Mouse (Mus musculus): Measurements from ENCODE around the gene Kif3c. TPM values are rescaled to one million over a fixed set of nuclear protein-coding genes. Genes with fewer than 3 reads are reported as not detected.
A peak's percentile ranks its signal among the peaks of the same experiment; 100 is the strongest.

Gene Kif3c
- polyA plus RNA-seq, 1 experiment from 2014 or later, result 54.0 TPM

DNA sequence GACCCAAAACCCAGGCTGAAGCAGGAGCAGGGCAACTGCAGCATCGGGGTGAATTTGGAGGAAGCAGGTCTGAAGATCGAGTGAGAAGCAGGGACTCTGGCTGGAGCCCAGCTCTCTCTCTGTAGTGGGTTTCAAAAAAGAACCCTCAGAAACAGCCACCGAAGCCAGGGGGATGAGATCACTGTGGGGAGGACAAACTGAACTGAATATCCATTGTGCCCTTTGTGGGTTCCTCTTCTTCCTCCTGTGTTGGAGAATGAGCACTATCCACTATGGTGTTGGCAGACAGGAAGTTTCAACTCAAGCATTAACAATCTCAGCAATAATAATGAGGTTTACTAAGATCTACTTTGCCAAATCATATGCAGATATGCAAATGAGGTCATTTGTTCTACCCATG is 7.1 kb downstream of the Kif3c start:
- Histone ChIP-seq H3K9ac (no peak overlapping the region), H3K27ac (peak overlapping the region; percentile 63), H3K27me3 (no peaks in the 10 kb centered on the region), H3K9me3 (peaks cover 6% of the 10 kb centered on the region; the same call in 1 of the 2 replicates), H3K4me1 (peaks cover 57% of the 10 kb centered on the region), H3K4me2 (peak overlapping the region; percentile 83), H3K36me3 (replicated peaks) (peaks cover 28% of the 10 kb centered on the region), H3K4me3 (replicated peaks) (peak overlapping the region; percentile 33; the same call in 1 of the 2 replicates)
- ATAC-seq (ENCODE audit: low FRiP score), result no peak; the same call in 1 of the 2 replicates
- WGBS, result 38% methylated on average over 3 of the region's 3 CpGs

- Histone ChIP-seq H3K27me3 (no peaks in the 10 kb centered on the region), H3K4me2 (no peak overlapping the region), H3K4me1 (peaks cover 42% of the 10 kb centered on the region), H3K9ac (no peak overlapping the region), H3K9me3 (no peaks in the 10 kb centered on the region), H3K36me3 (replicated peaks) (peaks cover 16% of the 10 kb centered on the region), H3K27ac (no peak overlapping the region), H3K4me3 (replicated peaks) (no peak overlapping the region)
- WGBS, result 93% methylated on average over 6 of the region's 6 CpGs
- ATAC-seq (ENCODE audit: low FRiP score), result no peak
These were observed 8.6 kb downstream of the Kif3c start for GRCm38 (mm10) chr12:3373566-3373965.

- no peak overlapping the region for H3K4me2 ChIP-seq
- H3K4me3 ChIP-seq (replicated peaks), result no peak overlapping the region
- H3K27ac ChIP-seq, result no peak overlapping the region
- H3K4me1 ChIP-seq, result peaks cover 33% of the 10 kb centered on the region
- ATAC-seq (ENCODE audit: low FRiP score), result no peak
- H3K9ac ChIP-seq, result no peak overlapping the region
- H3K36me3 ChIP-seq (replicated peaks), result peaks cover 18% of the 10 kb centered on the region
- H3K9me3 ChIP-seq, result no peaks in the 10 kb centered on the region
- WGBS, result 66% methylated on average over 5 of the region's 5 CpGs
- no peaks in the 10 kb centered on the region for H3K27me3 ChIP-seq
These were observed 9.6 kb downstream of the Kif3c start for GRCm38 (mm10) chr12:3374552-3374951.

GRCm38 (mm10) chr12:3377190-3377589 is 12.3 kb downstream of the Kif3c start:
- H3K9me3 ChIP-seq, result no peaks in the 10 kb centered on the region
- no peak overlapping the region for H3K27ac ChIP-seq
- H3K36me3 ChIP-seq (replicated peaks), result peaks cover 36% of the 10 kb centered on the region
- 22% methylated on average over 3 of the region's 3 CpGs for WGBS
- no peak overlapping the region for H3K9ac ChIP-seq
- peaks cover 7% of the 10 kb centered on the region for H3K4me1 ChIP-seq
- no peak overlapping the region for H3K4me3 ChIP-seq (replicated peaks)
- no peak overlapping the region for H3K4me2 ChIP-seq
- no peaks in the 10 kb centered on the region for H3K27me3 ChIP-seq
- no peak for ATAC-seq (ENCODE audit: low FRiP score)

DNA sequence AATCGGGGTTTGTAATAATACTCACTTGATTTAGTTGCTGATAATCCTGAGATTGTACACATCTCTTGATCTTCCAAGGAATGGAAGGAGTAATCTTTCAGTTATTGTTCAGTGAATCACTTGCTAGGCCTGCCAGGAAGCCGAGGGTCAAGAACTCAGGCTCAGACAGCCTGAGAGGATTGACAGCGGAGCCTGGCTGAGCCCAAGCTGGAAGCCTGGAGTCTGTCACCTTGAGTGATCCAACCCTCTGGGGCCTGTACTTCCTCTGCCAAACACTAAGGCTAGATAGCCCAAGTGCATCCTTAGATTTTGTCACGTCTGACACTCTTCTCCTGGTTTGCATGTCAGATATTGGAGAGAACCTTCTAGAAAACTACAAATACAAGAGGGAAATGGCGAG is 12.8 kb downstream of the Kif3c start:
- H3K27ac ChIP-seq, result no peak overlapping the region
- no peaks in the 10 kb centered on the region for H3K27me3 ChIP-seq
- no peak overlapping the region for H3K4me3 ChIP-seq (replicated peaks)
- H3K36me3 ChIP-seq (replicated peaks), result peaks cover 41% of the 10 kb centered on the region
- WGBS, result 82% methylated on average over 5 of the region's 5 CpGs
- no peak overlapping the region for H3K9ac ChIP-seq
- ATAC-seq (ENCODE audit: low FRiP score), result no peak
- 0 out of 2 replicates have a peak, but pooled peaks cover 2% of the 10 kb centered on the region for H3K4me1 ChIP-seq
- H3K4me2 ChIP-seq, result no peak overlapping the region
- H3K9me3 ChIP-seq, result no peaks in the 10 kb centered on the region

GRCm38 (mm10) chr12:3384860-3385259 is 19.9 kb downstream of the Kif3c start:
- H3K4me1 ChIP-seq, result no peaks in the 10 kb centered on the region; the same call in 1 of the 2 replicates
- no peak overlapping the region for H3K27ac ChIP-seq
- H3K9me3 ChIP-seq, result no peaks in the 10 kb centered on the region
- ATAC-seq (ENCODE audit: low FRiP score), result no peak
- no peaks in the 10 kb centered on the region for H3K27me3 ChIP-seq
- no peak overlapping the region for H3K9ac ChIP-seq
- H3K4me3 ChIP-seq (replicated peaks), result no peak overlapping the region
- H3K36me3 ChIP-seq (replicated peaks), result peaks cover 63% of the 10 kb centered on the region
- 83% methylated on average over 1 of the region's 1 CpGs for WGBS
- no peak overlapping the region for H3K4me2 ChIP-seq

DNA sequence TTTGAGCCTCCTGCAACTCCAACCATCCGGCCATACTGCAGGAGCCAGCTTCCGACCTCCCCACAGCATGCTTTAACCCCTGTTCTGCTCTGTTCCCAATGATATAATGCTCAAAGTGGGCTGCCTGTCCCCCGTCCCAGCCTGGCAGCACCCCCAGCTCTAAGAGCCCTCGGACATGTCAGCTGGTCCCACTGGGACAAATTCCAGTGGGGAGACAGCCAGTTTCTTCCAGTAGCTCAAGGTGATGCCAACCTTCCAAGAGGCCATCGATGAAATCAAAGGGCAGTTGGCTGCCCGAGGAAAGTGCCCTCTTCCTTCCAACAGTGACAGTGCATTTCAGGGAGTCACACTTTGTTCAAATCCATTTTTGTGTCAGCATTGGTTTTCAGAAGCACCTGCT is 20.3 kb downstream of the Kif3c start:
- Histone ChIP-seq H3K27me3 (no peaks in the 10 kb centered on the region), H3K4me2 (no peak overlapping the region), H3K27ac (no peak overlapping the region), H3K36me3 (replicated peaks) (peaks cover 66% of the 10 kb centered on the region), H3K9ac (no peak overlapping the region), H3K4me1 (no peaks in the 10 kb centered on the region; the same call in 1 of the 2 replicates), H3K9me3 (no peaks in the 10 kb centered on the region), H3K4me3 (replicated peaks) (no peak overlapping the region)
- WGBS, result 87% methylated on average over 6 of the region's 6 CpGs
- no peak for ATAC-seq (ENCODE audit: low FRiP score)

GRCm38 (mm10) chr12:3385940-3386339 is 21.0 kb downstream of the Kif3c start:
- H3K36me3 ChIP-seq (replicated peaks), result peaks cover 66% of the 10 kb centered on the region
- no peaks in the 10 kb centered on the region for H3K27me3 ChIP-seq
- H3K9ac ChIP-seq, result no peak overlapping the region
- H3K4me3 ChIP-seq (replicated peaks), result no peak overlapping the region
- no peaks in the 10 kb centered on the region for H3K9me3 ChIP-seq
- no peak overlapping the region for H3K4me2 ChIP-seq
- 0 out of 2 replicates have a peak overlapping the region, but pooled peaks have one; percentile 42 for H3K27ac ChIP-seq
- no peak for ATAC-seq (ENCODE audit: low FRiP score)
- WGBS, result 56% methylated on average over 10 of the region's 10 CpGs
- H3K4me1 ChIP-seq, result no peaks in the 10 kb centered on the region; the same call in 1 of the 2 replicates

DNA sequence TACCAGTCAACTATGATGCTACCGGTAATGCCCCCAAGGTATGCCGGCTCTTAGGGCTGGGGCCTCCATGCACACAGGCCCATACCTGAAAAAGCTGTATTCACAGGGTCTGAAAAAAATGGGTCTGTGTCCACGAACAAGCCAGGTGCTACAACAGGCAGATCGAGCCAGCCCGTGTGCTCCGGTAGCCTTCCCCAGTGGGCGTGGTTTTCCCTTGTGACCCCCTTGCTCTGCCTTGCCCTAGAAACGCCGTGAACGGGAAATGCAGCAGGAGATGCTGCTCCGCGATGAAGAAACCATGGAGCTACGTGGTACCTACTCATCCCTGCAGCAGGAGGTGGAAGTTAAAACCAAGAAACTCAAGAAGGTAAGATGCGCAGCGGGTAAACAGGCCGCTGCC is 23.0 kb downstream of the Kif3c start:
- H3K36me3 ChIP-seq (replicated peaks), result peaks cover 65% of the 10 kb centered on the region
- ATAC-seq (ENCODE audit: low FRiP score), result no peak

DNA sequence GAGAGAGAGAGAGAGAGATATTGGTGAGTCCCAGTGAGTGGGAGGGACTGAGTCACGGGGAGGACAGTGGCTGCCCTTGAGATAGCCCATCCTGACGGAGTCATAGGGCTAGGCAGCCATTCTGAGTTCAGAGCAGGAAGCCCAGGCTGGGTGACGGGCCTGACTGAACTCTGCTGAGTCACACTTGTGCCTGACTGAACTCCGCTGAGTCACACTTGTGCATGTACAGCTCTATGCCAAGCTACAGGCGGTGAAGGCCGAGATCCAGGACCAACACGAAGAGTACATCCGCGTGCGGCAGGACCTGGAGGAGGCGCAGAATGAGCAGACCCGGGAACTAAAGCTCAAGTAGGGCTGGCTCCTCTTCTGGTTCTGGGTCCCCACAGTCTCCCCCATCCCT is 24.5 kb downstream of the Kif3c start:
- no peak for ATAC-seq (ENCODE audit: low FRiP score)
- WGBS, result 94% methylated on average over 12 of the region's 12 CpGs

More for the DNA sequence above, 23.0 kb downstream of the Kif3c start:
- Histone ChIP-seq H3K27ac (no peak overlapping the region), H3K9me3 (no peaks in the 10 kb centered on the region), H3K27me3 (no peaks in the 10 kb centered on the region), H3K4me3 (replicated peaks) (no peak overlapping the region), H3K4me2 (no peak overlapping the region), H3K9ac (no peak overlapping the region), H3K4me1 (no peaks in the 10 kb centered on the region; the same call in 1 of the 2 replicates)
- 95% methylated on average over 16 of the region's 16 CpGs for WGBS

GRCm38 (mm10) chr12:3390071-3390470 is 25.1 kb downstream of the Kif3c start:
- H3K9ac ChIP-seq, result no peak overlapping the region
- no peaks in the 10 kb centered on the region for H3K27me3 ChIP-seq
- H3K4me1 ChIP-seq, result no peaks in the 10 kb centered on the region; the same call in 1 of the 2 replicates
- no peak overlapping the region for H3K4me3 ChIP-seq (replicated peaks)
- 95% methylated on average over 2 of the region's 2 CpGs for WGBS
- no peak overlapping the region for H3K27ac ChIP-seq
- H3K9me3 ChIP-seq, result no peaks in the 10 kb centered on the region
- H3K4me2 ChIP-seq, result no peak overlapping the region
- ATAC-seq (ENCODE audit: low FRiP score), result no peak
- peaks cover 77% of the 10 kb centered on the region for H3K36me3 ChIP-seq (replicated peaks)

More for the DNA sequence above, 24.5 kb downstream of the Kif3c start:
- H3K4me3 ChIP-seq (replicated peaks), result no peak overlapping the region
- H3K4me2 ChIP-seq, result no peak overlapping the region
- no peaks in the 10 kb centered on the region; the same call in 1 of the 2 replicates for H3K4me1 ChIP-seq
- no peak overlapping the region for H3K9ac ChIP-seq
- no peaks in the 10 kb centered on the region for H3K27me3 ChIP-seq
- H3K27ac ChIP-seq, result no peak overlapping the region
- peaks cover 72% of the 10 kb centered on the region for H3K36me3 ChIP-seq (replicated peaks)
- no peaks in the 10 kb centered on the region for H3K9me3 ChIP-seq

DNA sequence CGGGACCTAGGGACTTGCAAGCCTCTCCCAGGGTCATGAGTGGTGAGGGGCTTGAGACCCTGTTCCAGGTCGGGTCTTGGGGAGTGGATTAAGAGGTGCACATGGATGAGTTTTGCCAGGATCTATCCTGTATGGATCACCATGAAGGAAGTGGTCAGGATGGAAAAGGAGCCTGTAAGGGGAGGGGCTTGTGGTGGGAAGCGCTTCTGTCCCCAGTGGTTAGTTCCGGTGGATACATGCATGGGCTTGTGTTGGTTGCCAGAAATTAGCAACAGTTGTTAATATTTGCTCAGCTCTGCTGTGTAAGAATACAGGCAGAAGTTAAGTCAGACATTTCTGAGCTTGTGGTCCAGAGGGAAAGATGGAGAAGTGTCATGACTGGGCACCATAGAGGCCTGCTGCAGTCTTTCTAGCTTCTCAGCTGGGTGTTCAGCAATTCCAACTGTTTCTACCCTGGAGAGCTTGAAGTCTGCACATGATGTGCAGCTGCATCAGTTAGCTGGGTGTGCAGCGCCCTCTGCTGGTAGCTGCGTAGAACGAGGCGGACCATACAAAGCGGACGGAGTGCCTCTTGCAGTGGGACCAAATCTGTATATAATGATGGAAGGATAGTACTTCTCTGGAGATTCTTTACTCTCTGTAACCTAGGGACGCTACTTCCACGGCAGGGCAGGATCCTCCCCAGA is 25.8 kb downstream of the Kif3c start:
- no peaks in the 10 kb centered on the region for H3K27me3 ChIP-seq
- no peaks in the 10 kb centered on the region for H3K9me3 ChIP-seq
- no peak overlapping the region for H3K4me2 ChIP-seq
- H3K36me3 ChIP-seq (replicated peaks), result peaks cover 79% of the 10 kb centered on the region
- peak; percentile 73 for ATAC-seq (ENCODE audit: low FRiP score)
- WGBS, result 32% methylated on average over 12 of the region's 12 CpGs
- no peak overlapping the region for H3K4me3 ChIP-seq (replicated peaks)
- no peak overlapping the region for H3K27ac ChIP-seq
- no peaks in the 10 kb centered on the region for H3K4me1 ChIP-seq
- H3K9ac ChIP-seq, result no peak overlapping the region

GRCm38 (mm10) chr12:3391276-3391675 is 26.3 kb downstream of the Kif3c start:
- H3K27me3 ChIP-seq, result no peaks in the 10 kb centered on the region
- ATAC-seq (ENCODE audit: low FRiP score), result no peak
- no peak overlapping the region for H3K9ac ChIP-seq
- no peaks in the 10 kb centered on the region for H3K9me3 ChIP-seq
- 92% methylated on average over 1 of the region's 1 CpGs for WGBS
- H3K27ac ChIP-seq, result no peak overlapping the region
- H3K36me3 ChIP-seq (replicated peaks), result peaks cover 73% of the 10 kb centered on the region
- no peak overlapping the region for H3K4me2 ChIP-seq
- no peaks in the 10 kb centered on the region for H3K4me1 ChIP-seq
- no peak overlapping the region for H3K4me3 ChIP-seq (replicated peaks)
